Mouse (Mus musculus) adrenal gland, adult 2 months (tissue): Measurements from ENCODE around the gene Pbp2. TPM values are rescaled to one million over a fixed set of nuclear protein-coding genes. Genes with fewer than 3 reads are reported as not detected.

ENCODE experiments used
- polyA plus RNA-seq: library from polyadenylated mRNA; depleted of rRNA; stranded (reverse); fragments of >200 nt; gene quantifications from 2 replicates; pipeline ENCODE4 v1.2.3, GENCODE M21; 2012; rRNA removed
- total RNA-seq, 2 experiments: library from RNA; stranded (reverse); gene quantifications; 2 replicates each; pipeline ENCODE4 v1.2.3; 2021

Pbp2 gene
- total and polyA plus RNA-seq, 3 experiments = not detected

Other genes with a start within 250 kb of the Pbp2 start
- gene Gprc5a, start 244.8 kb downstream of the Pbp2 start, total RNA-seq = 1 to 10 TPM in 1 of 2 experiments, under 1 TPM in 1; 0.55 to 1.0 TPM
- 0.18 and 0.27 TPM in 2 replicates for gene Gprc5a, start 244.8 kb downstream of the Pbp2 start, polyA plus RNA-seq
- not detected for gene Gprc5d, start 192.1 kb downstream of the Pbp2 start, total RNA-seq
- gene Gprc5d, start 192.1 kb downstream of the Pbp2 start, polyA plus RNA-seq = not detected in 2 replicates
- gene Fam234b, start 112.4 kb downstream of the Pbp2 start, total RNA-seq = 10 to 100 TPM; 13.8 to 31.3 TPM
- gene Fam234b, start 112.4 kb downstream of the Pbp2 start, polyA plus RNA-seq = 14.0 and 21.0 TPM in 2 replicates
- gene Hebp1, start 112.4 kb downstream of the Pbp2 start, total RNA-seq = 10 to 100 TPM; 18.0 to 27.6 TPM
- gene Hebp1, start 112.4 kb downstream of the Pbp2 start, polyA plus RNA-seq = 9.5 and 13.4 TPM in 2 replicates
- gene Gsg1, start 56.1 kb downstream of the Pbp2 start, total RNA-seq = not detected
- 0.18 TPM in 1 of 2 replicates, not detected in the other for gene Gsg1, start 56.1 kb downstream of the Pbp2 start, polyA plus RNA-seq
- gene Emp1, start 52.1 kb upstream of the Pbp2 start, total RNA-seq = 10 to 100 TPM; 24.5 to 42.8 TPM
- 22.8 and 25.8 TPM in 2 replicates for gene Emp1, start 52.1 kb upstream of the Pbp2 start, polyA plus RNA-seq